ENCODE assay signal across 8 mouse cellular contexts in genomic region chr7:135716445-135716877, GRCm38 (mm10). TPM values are rescaled to one million over a fixed set of nuclear protein-coding genes. Genes with fewer than 3 reads are reported as not detected.
A peak's percentile ranks its signal among the peaks of the same experiment; 100 is the strongest.
DNase-seq lines count a peak whose midpoint lies in the region; ATAC-seq and TF ChIP-seq lines count a peak whose summit lies in the region.

No protein-coding gene starts in this region.

- H3K9ac ChIP-seq in ES-E14 (ENCODE audit: insufficient read depth, low read depth, low read length, poor library complexity, severe bottlenecking): peak overlapping the region; percentile 50; the same call in 1 of the 2 replicates
- peak overlapping the region; percentile 85; the same call in 1 of the 2 replicates for H3K9ac ChIP-seq in forebrain, embryonic 14.5 days (ENCODE audit: low read length)
- H3K9ac ChIP-seq in liver, postnatal 0 days (replicated peaks): peak overlapping the region; percentile 100
- H3K9ac ChIP-seq in neural tube, embryonic 13.5 days: peak overlapping the region; percentile 54

- peak overlapping the region; percentile 78 for H3K4me2 ChIP-seq in forebrain, embryonic 14.5 days (ENCODE audit: low read length)
- H3K4me2 ChIP-seq in liver, postnatal 0 days (ENCODE audit: low read depth, low read length): peak overlapping the region; percentile 85
- peak overlapping the region; percentile 99 for H3K4me2 ChIP-seq in neural tube, embryonic 13.5 days

- TF ChIP-seq EP300 in liver, postnatal 0 days (IDR thresholded peaks at IDR 0.05; ENCODE audit: low read depth): peak; percentile 38; the same call in 1 of the 2 replicates

- WGBS in forebrain, embryonic 14.5 days: under 1% methylated on average over 26 of the region's 28 CpGs
- WGBS in large intestine, adult 2 months: under 1% methylated on average over 27 of the region's 28 CpGs
- WGBS in liver, postnatal 0 days (ENCODE audit: insufficient replicate concordance): 0% methylated on average over 14 of the region's 28 CpGs
- WGBS in neural tube, embryonic 13.5 days: under 1% methylated on average over 23 of the region's 28 CpGs

- no peak for TF ChIP-seq CTCF in liver, postnatal 0 days (IDR thresholded peaks at IDR 0.05; ENCODE audit: low read depth)

- H3K4me3 ChIP-seq in ES-E14 (ENCODE audit: insufficient read depth in 1 of 2, low read depth in 1 of 2, low read length in 2 of 2, poor library complexity in 1 of 2, severe bottlenecking in 1 of 2): peak overlapping the region; percentile 81 to 94; a peak in 3 of 4 replicates
- peak overlapping the region; percentile 82 for H3K4me3 ChIP-seq in forebrain, embryonic 14.5 days (ENCODE audit: low read depth, low read length)
- peak overlapping the region; percentile 99 for H3K4me3 ChIP-seq in liver, postnatal 0 days (ENCODE audit: low read depth, low read length)
- peak overlapping the region; percentile 83 for H3K4me3 ChIP-seq in neural tube, embryonic 13.5 days

- peaks cover 3% of the 10 kb centered on the region; the same call in 1 of the 2 replicates for H3K36me3 ChIP-seq in ES-E14 (ENCODE audit: control insufficient read depth, insufficient read depth, low read length, poor library complexity, severe bottlenecking)
- no peaks in the 10 kb centered on the region for H3K36me3 ChIP-seq in forebrain, embryonic 14.5 days (ENCODE audit: control insufficient read depth, insufficient read depth, low read length)
- H3K36me3 ChIP-seq in liver, postnatal 0 days (replicated peaks; ENCODE audit: insufficient read depth, low read length): peaks cover 14% of the 10 kb centered on the region; the same call in 1 of the 2 replicates
- H3K36me3 ChIP-seq in neural tube, embryonic 13.5 days: no peaks in the 10 kb centered on the region

- no peak overlapping the region for H3K27ac ChIP-seq in ES-E14 (ENCODE audit: insufficient read depth, low read depth, low read length, poor library complexity, severe bottlenecking)
- H3K27ac ChIP-seq in forebrain, embryonic 14.5 days (ENCODE audit: low read depth, low read length): 0 out of 2 replicates have a peak overlapping the region, but pooled peaks have one; percentile 58
- peak overlapping the region; percentile 94 for H3K27ac ChIP-seq in liver, postnatal 0 days (ENCODE audit: low read depth)
- no peak overlapping the region for H3K27ac ChIP-seq in neural tube, embryonic 13.5 days (replicated peaks)

- ATAC-seq in forebrain, embryonic 14.5 days: peak; percentile 97
- ATAC-seq in liver, postnatal 0 days: peak; percentile 96
- peak; percentile 97 for ATAC-seq in neural tube, embryonic 13.5 days (ENCODE audit: low read depth)

- H3K27me3 ChIP-seq in forebrain, embryonic 14.5 days (replicated peaks; ENCODE audit: control insufficient read depth, insufficient read depth, low read length): no peaks in the 10 kb centered on the region
- H3K27me3 ChIP-seq in liver, postnatal 0 days (ENCODE audit: insufficient read depth, low read length): no peaks in the 10 kb centered on the region
- no peaks in the 10 kb centered on the region for H3K27me3 ChIP-seq in neural tube, embryonic 13.5 days

- H3K4me1 ChIP-seq in ES-E14 (ENCODE audit: control insufficient read depth in 2 of 2, insufficient read depth in 2 of 2, low read length in 2 of 2, poor library complexity in 1 of 2): peaks cover 4 to 6% of the 10 kb centered on the region in 2 experiments; a peak in 2 of 4 replicates
- H3K4me1 ChIP-seq in forebrain, embryonic 14.5 days (ENCODE audit: control insufficient read depth, insufficient read depth, low read length): peaks cover 14% of the 10 kb centered on the region; the same call in 1 of the 2 replicates
- peaks cover 26% of the 10 kb centered on the region for H3K4me1 ChIP-seq in liver, postnatal 0 days (ENCODE audit: insufficient read depth)
- H3K4me1 ChIP-seq in neural tube, embryonic 13.5 days (replicated peaks): peaks cover 10% of the 10 kb centered on the region

- peak; percentile 75 for DNase-seq in ES-E14 (ENCODE audit: low read depth, low spot score)
- DNase-seq in cerebellum, adult 11 months: peak; percentile 38
- DNase-seq in forebrain, embryonic 14.5 days (ENCODE audit: low spot score): peak; percentile 98
- peak; percentile 87 to 93 for DNase-seq in heart, postnatal 14 days
- peak; percentile 54 for DNase-seq in large intestine, adult 2 months (ENCODE audit: low read depth, low spot score)
- peak; percentile 98 for DNase-seq in liver, postnatal 0 days
- DNase-seq in telencephalon, adult 2 months (ENCODE audit: low read depth, low spot score): peak; percentile 48

- intact Hi-C loops in heart, postnatal 14 days (cut with DNase I): no loop called here

- in situ Hi-C loops in ES-E14 (cut with MboI; ENCODE audit: low sequenced_read_pairs in 2 of 2, unreplicated experiment in 2 of 2): no loop called here

- no peaks in the 10 kb centered on the region for H3K9me3 ChIP-seq in ES-E14 (ENCODE audit: control insufficient read depth, insufficient read depth, low read depth, low read length)
- no peaks in the 10 kb centered on the region for H3K9me3 ChIP-seq in forebrain, embryonic 14.5 days (replicated peaks; ENCODE audit: control insufficient read depth, low read length)
- no peaks in the 10 kb centered on the region for H3K9me3 ChIP-seq in liver, postnatal 0 days (ENCODE audit: low read length)
- no peaks in the 10 kb centered on the region for H3K9me3 ChIP-seq in neural tube, embryonic 13.5 days

TF ChIP-seq in ES-E14, 5 proteins besides CTCF, POLR2A, EP300 and RAD21:
- no peak for TF ChIP-seq HCFC1 (IDR thresholded peaks at IDR 0.05; ENCODE audit: borderline replicate concordance, insufficient read depth, low read length)
- peak; percentile 79 for TF ChIP-seq MAFK (IDR thresholded peaks at IDR 0.05; ENCODE audit: insufficient read depth, low read depth, low read length)
- TF ChIP-seq ZC3H11A (IDR thresholded peaks at IDR 0.05; ENCODE audit: borderline replicate concordance, low read depth, low read length): no peak

RNA-seq across cellular contexts. Expression of gene Mki67, which starts 0.3 kb away (rescaled TPM):
- 91.5 and 96.9 TPM in 2 replicates for total RNA-seq in ES-E14 (2012; rRNA removed)
- 22.9 and 28.8 TPM in 2 replicates for polyA plus RNA-seq in forebrain, embryonic 14.5 days (2014; fragmentation: Nextera tagmentation; extraction: Ambion mirVana)
- total RNA-seq in heart, postnatal 14 days (2021): 10 to 100 TPM; 10.0 to 18.6 TPM
- 4.5 and 7.9 TPM in 2 replicates for polyA plus RNA-seq in large intestine, adult 2 months (2012; rRNA removed)
- polyA plus RNA-seq in liver, postnatal 0 days (2015; fragmentation: Nextera tagmentation; extraction: Ambion mirVana): 35.4 and 38.8 TPM in 2 replicates
- 5.9 and 8.8 TPM in 2 replicates for polyA plus RNA-seq in neural tube, embryonic 13.5 days (2015; fragmentation: Nextera tagmentation; extraction: Ambion mirVana)

Comparison
In these comparisons a context has a peak if more than half of its experiments do, and no peak if none do; other contexts are left out.
1. DNase-seq: peak in every context shown above with its lines; median percentile 98 in forebrain, embryonic 14.5 days; 98 in liver, postnatal 0 days; 90 in heart, postnatal 14 days; 75 in ES-E14; 54 in large intestine, adult 2 months; 48 in telencephalon, adult 2 months; 38 in cerebellum, adult 11 months.
2. H3K27ac ChIP-seq: peak in forebrain, embryonic 14.5 days (single experiment) and liver, postnatal 0 days (single experiment); none in ES-E14 (single experiment) and neural tube, embryonic 13.5 days (single experiment).
3. H3K9ac ChIP-seq: peak in every context shown above with its lines; median percentile 100 in liver, postnatal 0 days; 85 in forebrain, embryonic 14.5 days; 54 in neural tube, embryonic 13.5 days; 50 in ES-E14.
4. Peak in every context shown above with its lines, with median percentiles within 50 percentile points of each other: H3K4me3 ChIP-seq, ATAC-seq and H3K4me2 ChIP-seq.